Mouse (Mus musculus): ENCODE data around the gene Gbp3.
A peak's percentile ranks its signal among the peaks of the same experiment; 100 is the strongest.
"Not testable (repeated sequence)": the region's sequence is repeated elsewhere in the genome, so short reads cannot be mapped to it uniquely, and the experiment has no call there.

The Gbp3 gene

DNA sequence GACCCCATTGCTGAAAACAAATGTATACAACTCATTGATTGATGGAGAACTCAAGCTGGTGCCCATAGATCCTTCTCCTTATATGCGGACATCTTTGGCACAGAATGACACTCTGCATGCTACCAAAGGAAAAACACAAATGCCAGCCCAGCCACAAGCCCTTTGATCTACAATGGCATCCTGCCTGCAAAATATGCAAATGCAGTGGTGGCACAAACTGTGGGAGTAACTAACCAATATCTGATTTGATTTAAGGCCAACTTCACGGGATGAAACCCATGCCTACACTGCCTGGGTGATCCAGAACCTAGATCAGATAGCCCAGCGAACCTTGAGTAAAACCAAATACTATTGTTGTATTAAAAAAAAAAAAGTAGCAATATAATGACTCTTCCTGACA lies 13.1 kb upstream of the Gbp3 start:
- TF ChIP-seq POU5F1 (IDR thresholded peaks at IDR 0.05; ENCODE audit: borderline replicate concordance, low read length) (no peak), NANOG (IDR thresholded peaks at IDR 0.05; ENCODE audit: borderline replicate concordance, low read length) (no peak), CTCF (conservative IDR thresholded peaks at IDR 0.05; ENCODE audit: low read length) (no peak)

DNA sequence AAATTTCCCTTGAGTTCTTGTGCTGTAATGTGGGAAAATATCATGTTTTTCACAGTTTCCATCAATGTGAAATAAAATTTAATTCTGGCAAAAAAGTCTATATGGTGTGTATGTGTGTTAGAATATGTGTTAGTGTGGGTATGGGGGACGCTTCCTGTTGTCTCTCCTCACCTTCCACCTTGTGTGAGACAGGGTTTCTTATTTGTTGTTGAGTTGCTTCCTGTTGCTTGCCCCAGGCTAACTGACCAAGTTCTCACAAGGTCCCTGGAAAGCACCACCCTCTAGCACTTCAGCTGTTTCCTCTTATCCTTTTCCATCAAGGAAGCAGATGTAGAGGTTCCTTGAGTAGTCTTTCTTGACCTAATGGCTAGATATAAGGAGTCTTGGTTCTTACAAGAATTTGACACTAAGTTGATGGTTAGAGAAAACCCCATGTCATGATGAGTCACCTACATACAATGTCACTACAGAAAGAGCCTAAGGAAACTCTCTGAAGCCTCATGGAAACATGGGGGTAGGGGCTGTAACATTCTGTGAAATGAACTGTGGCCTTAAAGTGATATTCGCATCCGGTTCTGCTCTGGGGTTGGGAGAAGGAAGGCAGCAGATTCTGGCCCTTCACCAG lies 9.7 kb upstream of the Gbp3 start:
- no peak for TF ChIP-seq NANOG (IDR thresholded peaks at IDR 0.05; ENCODE audit: borderline replicate concordance, low read length)
- no peak for TF ChIP-seq POU5F1 (IDR thresholded peaks at IDR 0.05; ENCODE audit: borderline replicate concordance, low read length)
- no peak for TF ChIP-seq CTCF (conservative IDR thresholded peaks at IDR 0.05; ENCODE audit: low read length)
- Histone ChIP-seq H3K27me3 (ENCODE audit: insufficient read depth, low read length) (no peaks in the 10 kb centered on the region), H3K9me3 (ENCODE audit: low read length) (no peaks in the 10 kb centered on the region), H3K4me3 (replicated peaks; ENCODE audit: low read length) (no peak overlapping the region), H3K4me1 (replicated peaks; ENCODE audit: low read depth, low read length) (no peaks in the 10 kb centered on the region), H3K36me3 (ENCODE audit: insufficient read depth, low read length) (no peaks in the 10 kb centered on the region)

More for the DNA sequence above, 13.1 kb upstream of the Gbp3 start:
- Histone ChIP-seq H3K4me3 (replicated peaks; ENCODE audit: low read length) (no peak overlapping the region), H3K9me3 (ENCODE audit: low read length) (no peaks in the 10 kb centered on the region), H3K4me1 (replicated peaks; ENCODE audit: low read depth, low read length) (no peaks in the 10 kb centered on the region), H3K27me3 (ENCODE audit: insufficient read depth, low read length) (no peaks in the 10 kb centered on the region), H3K36me3 (ENCODE audit: insufficient read depth, low read length) (no peaks in the 10 kb centered on the region)

DNA sequence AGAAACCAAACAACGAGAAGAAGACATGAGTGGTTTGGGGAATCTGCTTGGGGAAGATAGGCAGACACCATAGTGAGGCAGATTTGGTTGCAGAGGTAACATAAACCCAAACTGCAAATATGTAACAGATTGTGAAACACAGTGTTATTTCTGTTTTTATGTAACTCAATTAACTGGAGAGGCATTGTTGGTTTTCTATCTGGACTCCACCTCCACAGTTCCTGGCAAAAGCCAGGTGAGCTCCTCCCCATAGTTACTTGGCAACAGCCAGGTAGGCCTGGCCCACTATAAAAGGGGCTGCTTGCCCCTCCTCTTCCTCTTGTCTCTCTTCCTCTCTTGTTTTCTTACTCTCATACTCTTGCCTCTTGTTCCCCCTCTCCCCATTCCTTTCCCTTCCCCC lies 5.2 kb upstream of the Gbp3 start:
- no peak for TF ChIP-seq CTCF (conservative IDR thresholded peaks at IDR 0.05; ENCODE audit: low read length)
- TF ChIP-seq POU5F1 (IDR thresholded peaks at IDR 0.05; ENCODE audit: borderline replicate concordance, low read length), result no peak
- TF ChIP-seq NANOG (IDR thresholded peaks at IDR 0.05; ENCODE audit: borderline replicate concordance, low read length), result no peak
- peaks cover 1% of the 10 kb centered on the region; the same call in 1 of the 2 replicates for H3K27me3 ChIP-seq (ENCODE audit: insufficient read depth, low read length)
- H3K4me1 ChIP-seq (replicated peaks; ENCODE audit: low read depth, low read length), result no peaks in the 10 kb centered on the region
- no peaks in the 10 kb centered on the region for H3K9me3 ChIP-seq (ENCODE audit: low read length)
- no peak overlapping the region for H3K4me3 ChIP-seq (replicated peaks; ENCODE audit: low read length)
- no peaks in the 10 kb centered on the region for H3K36me3 ChIP-seq (ENCODE audit: insufficient read depth, low read length)

DNA sequence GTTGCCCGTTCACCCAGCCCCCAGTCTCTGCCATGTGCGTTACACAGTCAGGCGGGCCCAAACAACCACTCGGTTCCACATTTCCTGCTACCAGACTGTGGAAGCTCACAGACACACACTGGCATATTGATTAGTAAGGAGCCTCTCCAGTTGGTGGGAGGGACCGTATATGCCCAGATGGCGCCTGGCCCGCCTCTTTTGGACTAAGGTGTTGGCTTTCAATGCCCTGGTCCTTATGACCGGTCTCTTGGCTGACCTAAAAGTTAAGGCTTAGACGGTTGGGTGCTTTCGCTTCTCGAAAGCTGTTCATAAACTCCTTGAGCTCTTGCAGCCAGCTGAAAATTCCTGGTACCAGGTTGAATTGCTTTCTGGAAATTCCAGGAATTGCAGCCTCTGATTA lies 4.2 kb upstream of the Gbp3 start:
- TF ChIP-seq POU5F1 (IDR thresholded peaks at IDR 0.05; ENCODE audit: borderline replicate concordance, low read length) (no peak), NANOG (IDR thresholded peaks at IDR 0.05; ENCODE audit: borderline replicate concordance, low read length) (no peak), CTCF (conservative IDR thresholded peaks at IDR 0.05; ENCODE audit: low read length) (no peak)
- Histone ChIP-seq H3K4me1 (replicated peaks; ENCODE audit: low read depth, low read length) (peaks cover 3% of the 10 kb centered on the region; the same call in 1 of the 2 replicates), H3K4me3 (replicated peaks; ENCODE audit: low read length) (peak overlapping the region; percentile 24; the same call in 1 of the 2 replicates), H3K27me3 (ENCODE audit: insufficient read depth, low read length) (peaks cover 6% of the 10 kb centered on the region; the same call in 1 of the 2 replicates), H3K9me3 (ENCODE audit: low read length) (no peaks in the 10 kb centered on the region), H3K36me3 (ENCODE audit: insufficient read depth, low read length) (no peaks in the 10 kb centered on the region)

DNA sequence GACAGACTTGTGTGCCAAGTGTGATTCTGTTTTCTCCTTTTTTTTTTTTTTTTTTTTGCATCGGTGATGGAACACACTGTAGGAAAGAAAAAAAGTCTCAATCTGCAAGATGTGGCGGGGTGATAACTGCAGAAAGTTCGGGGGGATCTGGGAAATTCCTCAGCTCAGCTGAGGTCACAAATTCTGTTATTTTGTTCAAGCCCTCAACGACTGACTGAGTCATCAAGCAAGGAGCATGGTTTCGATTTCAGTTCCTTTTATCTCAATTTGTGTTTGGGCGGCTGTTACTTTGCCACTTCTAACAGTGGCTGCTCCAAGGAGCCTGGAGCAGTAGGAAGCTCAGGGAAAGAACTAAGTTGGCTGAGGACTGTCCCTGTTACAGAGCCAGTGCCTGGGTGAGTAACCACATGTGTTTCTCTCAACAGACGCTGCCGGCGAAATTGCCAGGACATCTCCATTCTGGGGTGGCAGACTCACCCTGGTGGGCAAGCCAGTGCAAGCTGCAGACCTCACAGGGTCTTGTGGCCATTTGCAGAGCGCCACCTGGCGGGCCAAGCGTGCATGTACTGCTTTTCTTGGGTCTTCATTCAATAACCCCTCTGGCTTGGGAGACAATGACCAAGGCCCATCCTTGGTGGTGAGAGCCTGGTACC lies 596 bp downstream of the Gbp3 start:
- Histone ChIP-seq H3K36me3 (ENCODE audit: insufficient read depth, low read length) (no peaks in the 10 kb centered on the region), H3K4me1 (replicated peaks; ENCODE audit: low read depth, low read length) (peaks cover 3% of the 10 kb centered on the region; the same call in 1 of the 2 replicates), H3K4me3 (replicated peaks; ENCODE audit: low read length) (peak overlapping the region; percentile 45; the same call in 1 of the 2 replicates), H3K9me3 (ENCODE audit: low read length) (no peaks in the 10 kb centered on the region), H3K27me3 (ENCODE audit: insufficient read depth, low read length) (peaks cover 6% of the 10 kb centered on the region; the same call in 1 of the 2 replicates)
- TF ChIP-seq CTCF (conservative IDR thresholded peaks at IDR 0.05; ENCODE audit: low read length), result peak; percentile 93
- no peak for TF ChIP-seq NANOG (IDR thresholded peaks at IDR 0.05; ENCODE audit: borderline replicate concordance, low read length)
- no peak for TF ChIP-seq POU5F1 (IDR thresholded peaks at IDR 0.05; ENCODE audit: borderline replicate concordance, low read length)

DNA sequence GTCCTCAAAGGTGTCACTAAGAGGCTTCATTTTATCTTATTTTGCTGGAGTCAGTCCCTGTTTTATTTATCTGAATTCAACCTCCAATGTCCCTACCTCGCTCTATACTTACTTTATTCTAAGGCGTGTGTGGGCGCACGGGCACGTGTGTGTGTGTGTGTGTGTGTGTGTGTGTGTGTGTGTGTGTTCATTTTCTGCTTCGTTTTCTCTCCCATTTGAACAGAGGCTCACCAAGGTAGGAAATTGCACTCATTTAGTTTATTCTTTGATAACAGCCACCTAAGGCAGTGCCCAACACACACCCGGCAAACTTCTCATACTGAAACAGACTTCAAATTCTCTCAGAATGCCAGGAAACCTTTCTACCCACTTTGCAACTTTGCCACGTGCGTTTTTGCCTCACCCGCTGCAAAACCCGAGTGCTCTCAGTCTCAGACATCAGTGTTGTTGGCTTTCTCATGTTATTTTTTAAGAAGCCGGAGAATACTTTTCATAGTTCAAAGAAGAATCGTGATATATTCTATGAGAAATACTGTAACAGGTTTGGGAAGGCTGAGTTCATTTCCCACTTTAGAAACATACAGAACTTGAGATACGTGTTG lies 1.3 kb downstream of the Gbp3 start:
- no peak overlapping the region for H3K4me3 ChIP-seq (replicated peaks; ENCODE audit: low read length)
- peaks cover 6% of the 10 kb centered on the region; the same call in 1 of the 2 replicates for H3K27me3 ChIP-seq (ENCODE audit: insufficient read depth, low read length)
- TF ChIP-seq CTCF (conservative IDR thresholded peaks at IDR 0.05; ENCODE audit: low read length) (no peak), NANOG (IDR thresholded peaks at IDR 0.05; ENCODE audit: borderline replicate concordance, low read length) (no peak), POU5F1 (IDR thresholded peaks at IDR 0.05; ENCODE audit: borderline replicate concordance, low read length) (no peak)
- no peaks in the 10 kb centered on the region for H3K36me3 ChIP-seq (ENCODE audit: insufficient read depth, low read length)
- H3K9me3 ChIP-seq (ENCODE audit: low read length), result no peaks in the 10 kb centered on the region
- peaks cover 3% of the 10 kb centered on the region; the same call in 1 of the 2 replicates for H3K4me1 ChIP-seq (replicated peaks; ENCODE audit: low read depth, low read length)

DNA sequence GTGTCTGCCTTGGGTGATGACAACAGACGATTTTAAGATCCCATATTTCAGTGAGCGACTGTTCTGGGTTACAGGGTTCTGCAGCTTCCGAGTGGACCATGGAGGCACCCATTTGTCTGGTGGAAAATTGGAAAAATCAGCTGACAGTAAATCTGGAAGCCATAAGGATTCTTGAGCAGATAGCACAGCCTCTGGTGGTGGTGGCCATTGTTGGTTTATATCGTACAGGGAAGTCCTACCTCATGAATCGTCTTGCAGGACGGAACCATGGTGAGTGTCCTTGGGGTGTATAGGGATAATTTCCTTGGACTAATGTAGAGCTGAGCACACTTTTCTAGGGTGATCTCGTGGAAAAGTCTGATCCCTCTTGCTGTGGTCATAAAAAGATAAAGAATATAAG lies 1.8 kb downstream of the Gbp3 start:
- H3K4me1 ChIP-seq (replicated peaks; ENCODE audit: low read depth, low read length), result peaks cover 3% of the 10 kb centered on the region; the same call in 1 of the 2 replicates
- peaks cover 6% of the 10 kb centered on the region; the same call in 1 of the 2 replicates for H3K27me3 ChIP-seq (ENCODE audit: insufficient read depth, low read length)
- H3K4me3 ChIP-seq (replicated peaks; ENCODE audit: low read length), result no peak overlapping the region
- no peaks in the 10 kb centered on the region for H3K36me3 ChIP-seq (ENCODE audit: insufficient read depth, low read length)
- TF ChIP-seq NANOG (IDR thresholded peaks at IDR 0.05; ENCODE audit: borderline replicate concordance, low read length) (no peak), CTCF (conservative IDR thresholded peaks at IDR 0.05; ENCODE audit: low read length) (no peak), POU5F1 (IDR thresholded peaks at IDR 0.05; ENCODE audit: borderline replicate concordance, low read length) (no peak)
- no peaks in the 10 kb centered on the region for H3K9me3 ChIP-seq (ENCODE audit: low read length)

DNA sequence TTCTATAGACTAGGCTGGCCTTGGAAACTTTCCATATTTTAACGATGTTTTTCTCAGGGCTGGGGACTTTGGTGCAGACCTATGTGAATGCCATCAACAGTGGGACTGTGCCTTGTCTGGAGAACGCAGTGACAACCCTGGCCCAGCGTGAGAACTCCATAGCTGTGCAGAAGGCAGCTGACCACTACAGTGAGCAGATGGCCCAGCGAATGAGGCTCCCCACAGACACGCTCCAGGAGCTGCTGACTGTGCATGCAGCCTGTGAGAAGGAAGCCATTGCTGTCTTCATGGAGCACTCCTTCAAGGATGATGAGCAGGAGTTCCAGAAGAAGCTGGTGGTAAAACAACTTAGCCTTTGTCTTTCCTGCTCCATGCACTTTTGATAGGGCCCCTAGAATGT lies 7.7 kb downstream of the Gbp3 start:
- not testable (repeated sequence) for H3K4me1 ChIP-seq (replicated peaks; ENCODE audit: low read depth, low read length); H3K36me3 ChIP-seq (ENCODE audit: insufficient read depth, low read length); H3K4me3 ChIP-seq (replicated peaks; ENCODE audit: low read length); H3K9me3 ChIP-seq (ENCODE audit: low read length); H3K27me3 ChIP-seq (ENCODE audit: insufficient read depth, low read length)
